Mouse (Mus musculus): Measurements from ENCODE around the gene Tmem196. TPM values are rescaled to one million over a fixed set of nuclear protein-coding genes. Genes with fewer than 3 reads are reported as not detected.

The Tmem196 gene
- polyA plus RNA-seq (2014; fragmentation: Nextera tagmentation; extraction: Ambion mirVana), result 1.5 and 1.8 TPM in 2 replicates

- H3K4me1 ChIP-seq (ENCODE audit: control insufficient read depth, insufficient read depth, low read length), result no peaks in the 10 kb centered on the region
- no peaks in the 10 kb centered on the region for H3K36me3 ChIP-seq (ENCODE audit: control insufficient read depth, insufficient read depth, low read length)
- H3K9ac ChIP-seq (ENCODE audit: low read length), result peak within 1 kb of the TSS; percentile 76
- peak within 1 kb of the TSS; percentile 58 for H3K4me3 ChIP-seq (ENCODE audit: low read depth, low read length)
- ATAC-seq (ENCODE audit: insufficient read depth, low FRiP score, low TSS enrichment) (peak; percentile 63), DNase-seq (ENCODE audit: low spot score) (peak; percentile 66)
- 0 out of 2 replicates have a peak within 1 kb of the TSS, but pooled peaks have one; percentile 20 for H3K27ac ChIP-seq (ENCODE audit: low read depth, low read length)
- H3K27me3 ChIP-seq (ENCODE audit: control insufficient read depth, insufficient read depth, low read length), result no peaks in the 10 kb centered on the region
- 3% methylated on average over 25 of the region's 25 CpGs for WGBS
- peak within 1 kb of the TSS; percentile 87 for H3K4me2 ChIP-seq (ENCODE audit: low read depth)
- no peaks in the 10 kb centered on the region for H3K9me3 ChIP-seq (ENCODE audit: control insufficient read depth, low read length)
These were observed at the start of gene Tmem196 for GRCm38 (mm10) chr12:119945589-119946310. Tmem196 (plus strand) TSS chr12:119945822.

- whole genome bisulfite sequencing, result 2% methylated on average over 14 of the region's 14 CpGs
- Histone ChIP-seq H3K4me1 (ENCODE audit: control insufficient read depth, insufficient read depth, low read length) (no peaks in the 10 kb centered on the region), H3K36me3 (ENCODE audit: control insufficient read depth, insufficient read depth, low read length) (no peaks in the 10 kb centered on the region), H3K4me3 (ENCODE audit: low read depth, low read length) (peak overlapping the region; percentile 58), H3K27ac (ENCODE audit: low read depth, low read length) (0 out of 2 replicates have a peak overlapping the region, but pooled peaks have one; percentile 20), H3K27me3 (ENCODE audit: control insufficient read depth, insufficient read depth, low read length) (no peaks in the 10 kb centered on the region), H3K4me2 (ENCODE audit: low read depth) (peak overlapping the region; percentile 87), H3K9ac (ENCODE audit: low read length) (peak overlapping the region; percentile 76), H3K9me3 (ENCODE audit: control insufficient read depth, low read length) (no peaks in the 10 kb centered on the region)
- DNase-seq (ENCODE audit: low spot score) (no peak), ATAC-seq (ENCODE audit: insufficient read depth, low FRiP score, low TSS enrichment) (peak; percentile 71)
These were observed 680 bp downstream of the Tmem196 start for GRCm38 (mm10) chr12:119946311-119946692.

- 86% methylated on average over 3 of the region's 3 CpGs for WGBS
- H3K9ac ChIP-seq (ENCODE audit: low read length), result no peak overlapping the region
- H3K27me3 ChIP-seq (ENCODE audit: control insufficient read depth, insufficient read depth, low read length), result no peaks in the 10 kb centered on the region
- H3K27ac ChIP-seq (ENCODE audit: low read depth, low read length), result no peak overlapping the region
- no peak for DNase-seq (ENCODE audit: low spot score)
- ATAC-seq (ENCODE audit: insufficient read depth, low FRiP score, low TSS enrichment), result no peak
- no peak overlapping the region for H3K4me2 ChIP-seq (ENCODE audit: low read depth)
- H3K9me3 ChIP-seq (ENCODE audit: control insufficient read depth, low read length), result no peaks in the 10 kb centered on the region
- no peak overlapping the region for H3K4me3 ChIP-seq (ENCODE audit: low read depth, low read length)
- no peaks in the 10 kb centered on the region for H3K4me1 ChIP-seq (ENCODE audit: control insufficient read depth, insufficient read depth, low read length)
- H3K36me3 ChIP-seq (ENCODE audit: control insufficient read depth, insufficient read depth, low read length), result no peaks in the 10 kb centered on the region
These were observed 11.4 kb downstream of the Tmem196 start for GRCm38 (mm10) chr12:119957041-119957440.

- no peak for DNase-seq (ENCODE audit: low spot score)
- 83% methylated on average over 1 of the region's 1 CpGs for WGBS
These were observed 15.1 kb downstream of the Tmem196 start for GRCm38 (mm10) chr12:119960730-119961129.

GRCm38 (mm10) chr12:119965373-119965772, 19.8 kb downstream of the Tmem196 start:
- H3K27ac ChIP-seq (ENCODE audit: low read depth, low read length), result no peak overlapping the region

More at GRCm38 (mm10) chr12:119960730-119961129, 15.1 kb downstream of the Tmem196 start:
- H3K36me3 ChIP-seq (ENCODE audit: control insufficient read depth, insufficient read depth, low read length), result no peaks in the 10 kb centered on the region
- no peak overlapping the region for H3K9ac ChIP-seq (ENCODE audit: low read length)
- no peak overlapping the region for H3K4me3 ChIP-seq (ENCODE audit: low read depth, low read length)
- no peak for ATAC-seq (ENCODE audit: insufficient read depth, low FRiP score, low TSS enrichment)
- H3K4me2 ChIP-seq (ENCODE audit: low read depth), result no peak overlapping the region
- H3K9me3 ChIP-seq (ENCODE audit: control insufficient read depth, low read length), result no peaks in the 10 kb centered on the region
- H3K27me3 ChIP-seq (ENCODE audit: control insufficient read depth, insufficient read depth, low read length), result no peaks in the 10 kb centered on the region
- no peak overlapping the region for H3K27ac ChIP-seq (ENCODE audit: low read depth, low read length)
- H3K4me1 ChIP-seq (ENCODE audit: control insufficient read depth, insufficient read depth, low read length), result no peaks in the 10 kb centered on the region

GRCm38 (mm10) chr12:119970068-119970467, 24.4 kb downstream of the Tmem196 start:
- DNase-seq (ENCODE audit: low spot score) (no peak), ATAC-seq (ENCODE audit: insufficient read depth, low FRiP score, low TSS enrichment) (no peak)
- no peaks in the 10 kb centered on the region for H3K27me3 ChIP-seq (ENCODE audit: control insufficient read depth, insufficient read depth, low read length)
- no peaks in the 10 kb centered on the region for H3K4me1 ChIP-seq (ENCODE audit: control insufficient read depth, insufficient read depth, low read length)
- no peak overlapping the region for H3K4me3 ChIP-seq (ENCODE audit: low read depth, low read length)
- no peak overlapping the region for H3K9ac ChIP-seq (ENCODE audit: low read length)
- no peaks in the 10 kb centered on the region for H3K9me3 ChIP-seq (ENCODE audit: control insufficient read depth, low read length)
- H3K36me3 ChIP-seq (ENCODE audit: control insufficient read depth, insufficient read depth, low read length), result no peaks in the 10 kb centered on the region
- no peak overlapping the region for H3K27ac ChIP-seq (ENCODE audit: low read depth, low read length)
- no peak overlapping the region for H3K4me2 ChIP-seq (ENCODE audit: low read depth)

More at GRCm38 (mm10) chr12:119965373-119965772, 19.8 kb downstream of the Tmem196 start:
- no peaks in the 10 kb centered on the region for H3K9me3 ChIP-seq (ENCODE audit: control insufficient read depth, low read length)
- H3K4me1 ChIP-seq (ENCODE audit: control insufficient read depth, insufficient read depth, low read length), result no peaks in the 10 kb centered on the region
- H3K9ac ChIP-seq (ENCODE audit: low read length), result no peak overlapping the region
- no peaks in the 10 kb centered on the region for H3K27me3 ChIP-seq (ENCODE audit: control insufficient read depth, insufficient read depth, low read length)
- ATAC-seq (ENCODE audit: insufficient read depth, low FRiP score, low TSS enrichment) (no peak), DNase-seq (ENCODE audit: low spot score) (no peak)
- no peaks in the 10 kb centered on the region for H3K36me3 ChIP-seq (ENCODE audit: control insufficient read depth, insufficient read depth, low read length)
- no peak overlapping the region for H3K4me3 ChIP-seq (ENCODE audit: low read depth, low read length)
- no peak overlapping the region for H3K4me2 ChIP-seq (ENCODE audit: low read depth)

GRCm38 (mm10) chr12:119981731-119982130, 36.1 kb downstream of the Tmem196 start:
- Histone ChIP-seq H3K9me3 (ENCODE audit: control insufficient read depth, low read length) (no peaks in the 10 kb centered on the region), H3K27ac (ENCODE audit: low read depth, low read length) (no peak overlapping the region), H3K27me3 (ENCODE audit: control insufficient read depth, insufficient read depth, low read length) (no peaks in the 10 kb centered on the region), H3K4me2 (ENCODE audit: low read depth) (no peak overlapping the region), H3K4me3 (ENCODE audit: low read depth, low read length) (no peak overlapping the region), H3K9ac (ENCODE audit: low read length) (no peak overlapping the region), H3K4me1 (ENCODE audit: control insufficient read depth, insufficient read depth, low read length) (no peaks in the 10 kb centered on the region), H3K36me3 (ENCODE audit: control insufficient read depth, insufficient read depth, low read length) (no peaks in the 10 kb centered on the region)
- DNase-seq (ENCODE audit: low spot score), result peak; percentile 35
- 1% methylated on average over 2 of the region's 2 CpGs for WGBS
- peak; percentile 49 for ATAC-seq (ENCODE audit: insufficient read depth, low FRiP score, low TSS enrichment)

GRCm38 (mm10) chr12:119998267-119998666, 52.6 kb downstream of the Tmem196 start:
- no peaks in the 10 kb centered on the region for H3K4me1 ChIP-seq (ENCODE audit: control insufficient read depth, insufficient read depth, low read length)
- H3K4me2 ChIP-seq (ENCODE audit: low read depth), result no peak overlapping the region
- no peak for DNase-seq (ENCODE audit: low spot score)
- no peak overlapping the region for H3K4me3 ChIP-seq (ENCODE audit: low read depth, low read length)
- 82% methylated on average over 1 of the region's 1 CpGs for WGBS
- no peak for ATAC-seq (ENCODE audit: insufficient read depth, low FRiP score, low TSS enrichment)
- H3K27ac ChIP-seq (ENCODE audit: low read depth, low read length), result no peak overlapping the region
- no peaks in the 10 kb centered on the region for H3K27me3 ChIP-seq (ENCODE audit: control insufficient read depth, insufficient read depth, low read length)
- H3K9ac ChIP-seq (ENCODE audit: low read length), result no peak overlapping the region
- H3K36me3 ChIP-seq (ENCODE audit: control insufficient read depth, insufficient read depth, low read length), result no peaks in the 10 kb centered on the region
- H3K9me3 ChIP-seq (ENCODE audit: control insufficient read depth, low read length), result no peaks in the 10 kb centered on the region

- Histone ChIP-seq H3K27me3 (ENCODE audit: control insufficient read depth, insufficient read depth, low read length) (no peaks in the 10 kb centered on the region), H3K27ac (ENCODE audit: low read depth, low read length) (no peak overlapping the region), H3K4me2 (ENCODE audit: low read depth) (no peak overlapping the region), H3K4me3 (ENCODE audit: low read depth, low read length) (no peak overlapping the region), H3K36me3 (ENCODE audit: control insufficient read depth, insufficient read depth, low read length) (no peaks in the 10 kb centered on the region), H3K9me3 (ENCODE audit: control insufficient read depth, low read length) (no peaks in the 10 kb centered on the region), H3K4me1 (ENCODE audit: control insufficient read depth, insufficient read depth, low read length) (no peaks in the 10 kb centered on the region), H3K9ac (ENCODE audit: low read length) (no peak overlapping the region)
- ATAC-seq (ENCODE audit: insufficient read depth, low FRiP score, low TSS enrichment) (no peak), DNase-seq (ENCODE audit: low spot score) (no peak)
These were observed 58.7 kb downstream of the Tmem196 start for GRCm38 (mm10) chr12:120004280-120004679.

All from neural tube, embryonic 11.5 days (tissue).